Mouse (Mus musculus) bone marrow macrophage, adult 2 months (primary cell): ENCODE data around the gene Tlk2.

Source experiments
- CTCF ChIP-seq: IDR thresholded peaks from 2 replicates; pipeline ENCODE4 v1.5.1; 2012; ENCODE audit warnings: low read depth, mild to moderate bottlenecking, low read length, moderate library complexity
- POLR2A ChIP-seq: IDR thresholded peaks from 2 replicates; pipeline ENCODE4 v1.6.1; 2012; ENCODE audit warnings: mild to moderate bottlenecking, low read depth, low read length, borderline replicate concordance

DNA sequence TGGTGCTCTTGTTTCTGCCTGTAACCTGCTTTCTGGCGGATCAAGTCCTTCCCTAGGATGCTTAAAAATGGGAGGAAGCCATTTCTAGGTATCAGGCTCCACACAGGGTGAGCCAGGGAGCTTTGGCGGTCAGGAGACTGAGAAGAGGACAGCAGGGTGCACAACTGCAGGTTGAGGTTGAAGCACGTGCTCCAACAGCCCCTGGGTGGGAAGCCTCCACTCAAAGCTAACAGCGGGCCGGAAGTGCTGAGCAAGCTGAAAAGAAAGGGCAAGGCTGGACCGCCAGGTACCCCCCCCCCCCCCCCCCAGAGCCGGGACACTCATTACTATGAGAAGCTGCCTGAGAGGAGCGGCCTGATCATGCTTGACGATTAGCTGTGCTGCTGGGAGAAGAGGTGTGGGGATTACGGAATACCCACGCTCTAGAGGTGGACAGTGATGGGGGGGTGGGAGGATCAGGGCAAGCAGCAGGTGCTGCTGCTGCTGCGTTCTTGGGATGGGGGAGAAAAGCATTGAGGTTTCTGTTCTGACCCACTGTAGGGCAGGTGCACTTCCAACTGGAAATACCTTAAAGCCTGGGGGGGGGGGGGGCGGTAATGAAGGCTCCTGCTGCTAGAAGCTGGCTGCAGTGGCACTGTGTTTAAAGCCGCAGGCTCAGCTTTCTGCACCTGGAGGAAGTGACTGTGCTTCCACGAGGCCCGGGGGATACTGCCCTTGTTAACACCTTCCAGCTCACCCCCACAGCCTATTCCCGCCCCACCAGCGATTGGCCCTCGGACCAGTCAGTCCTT, 27.2 kb upstream of the Tlk2 start:
- no peak for TF ChIP-seq POLR2A
- no peak for TF ChIP-seq CTCF
